Mouse (Mus musculus) spleen, postnatal 10 days (tissue): ENCODE results near the gene Slc35c1.

Experiments used
- DNase-seq, 2 experiments: peaks; one replicate each; pipeline ENCODE4 v3.0.0; 2021 to 2022; ENCODE audit warnings: low spot score in 2 of 2

Slc35c1 gene

DNA sequence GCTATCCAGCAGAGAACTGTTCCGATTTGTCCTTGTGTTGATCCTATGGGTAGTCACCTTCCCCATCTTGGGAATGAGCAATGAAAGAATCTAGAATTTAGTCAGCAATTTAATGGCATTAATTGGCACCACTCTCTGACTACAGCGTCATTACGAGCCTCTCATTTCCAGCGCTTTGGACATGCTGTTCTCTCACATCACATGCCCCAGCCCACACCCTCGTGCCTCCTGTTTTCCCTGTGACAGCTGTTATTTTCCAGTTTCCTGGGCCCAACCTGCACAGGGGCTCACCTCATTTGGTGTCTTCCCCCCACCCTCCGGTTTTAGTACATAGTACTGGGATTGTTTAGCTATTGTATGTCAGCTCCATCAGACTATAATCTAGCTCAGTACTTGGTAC, 25.3 kb downstream of the Slc35c1 start:
- DNase-seq: no peak

DNA sequence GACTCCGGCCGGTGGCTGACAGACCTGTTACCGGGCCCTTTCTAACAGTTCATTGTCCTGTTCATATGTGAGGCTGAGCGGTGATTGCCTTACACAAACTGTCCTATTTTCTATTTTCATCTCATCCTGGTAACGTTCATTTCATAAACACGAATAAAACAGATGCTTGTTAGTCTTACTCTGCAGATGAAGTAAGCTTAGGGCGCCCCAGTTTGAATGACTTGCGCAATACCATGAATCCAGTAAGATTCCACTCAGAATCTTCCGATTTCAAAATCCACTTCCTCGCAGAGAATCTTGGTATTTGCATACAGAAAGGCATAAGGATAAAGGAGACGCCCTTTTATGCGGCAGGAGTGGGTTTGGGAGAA, 26.0 kb downstream of the Slc35c1 start:
- no peak for DNase-seq

DNA sequence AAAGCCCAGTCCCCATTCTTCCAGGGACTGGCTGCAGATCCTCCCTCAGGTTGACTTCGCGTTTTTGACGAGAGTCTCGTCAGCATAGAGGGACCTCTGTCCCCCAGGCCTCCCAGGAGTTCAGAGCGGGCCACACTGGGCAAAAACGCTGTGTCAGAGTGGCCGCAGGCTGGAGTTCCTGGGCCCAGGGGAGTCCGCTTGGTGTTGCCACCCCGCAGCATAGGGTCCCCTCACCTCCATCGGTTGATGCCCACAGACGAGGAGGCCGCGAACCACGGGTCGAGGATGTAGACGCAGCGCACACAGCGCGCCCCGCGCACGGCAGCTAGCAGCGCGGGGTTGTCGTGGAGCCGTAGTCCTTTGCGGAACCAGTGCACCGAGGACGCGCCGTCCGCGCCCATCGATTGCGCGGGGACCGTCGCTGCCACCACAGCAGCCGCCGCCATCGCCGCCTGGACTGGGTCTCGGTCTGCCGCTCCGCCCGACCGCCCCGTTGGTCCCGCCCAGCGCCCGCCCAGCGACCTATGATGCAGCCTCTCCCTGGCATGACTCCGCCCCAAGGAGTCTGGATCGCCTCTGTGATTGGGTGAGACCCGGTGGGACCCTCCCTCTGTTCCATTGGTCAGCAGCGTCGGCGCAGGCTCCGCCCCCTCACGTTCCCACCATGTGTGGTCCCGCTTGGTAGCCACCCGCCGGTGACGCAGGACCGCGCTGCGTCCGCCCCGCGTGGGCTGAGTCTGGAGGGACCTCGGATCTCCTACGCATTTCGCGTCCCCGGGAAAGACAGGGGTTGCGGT, 26.6 kb downstream of the Slc35c1 start, which contains the start of gene Cry2:
Gene Cry2, minus strand, starts transcription at position 466 of the 797 bp plus-strand sequence.
- peak; percentile 93 to 97 for DNase-seq

DNA sequence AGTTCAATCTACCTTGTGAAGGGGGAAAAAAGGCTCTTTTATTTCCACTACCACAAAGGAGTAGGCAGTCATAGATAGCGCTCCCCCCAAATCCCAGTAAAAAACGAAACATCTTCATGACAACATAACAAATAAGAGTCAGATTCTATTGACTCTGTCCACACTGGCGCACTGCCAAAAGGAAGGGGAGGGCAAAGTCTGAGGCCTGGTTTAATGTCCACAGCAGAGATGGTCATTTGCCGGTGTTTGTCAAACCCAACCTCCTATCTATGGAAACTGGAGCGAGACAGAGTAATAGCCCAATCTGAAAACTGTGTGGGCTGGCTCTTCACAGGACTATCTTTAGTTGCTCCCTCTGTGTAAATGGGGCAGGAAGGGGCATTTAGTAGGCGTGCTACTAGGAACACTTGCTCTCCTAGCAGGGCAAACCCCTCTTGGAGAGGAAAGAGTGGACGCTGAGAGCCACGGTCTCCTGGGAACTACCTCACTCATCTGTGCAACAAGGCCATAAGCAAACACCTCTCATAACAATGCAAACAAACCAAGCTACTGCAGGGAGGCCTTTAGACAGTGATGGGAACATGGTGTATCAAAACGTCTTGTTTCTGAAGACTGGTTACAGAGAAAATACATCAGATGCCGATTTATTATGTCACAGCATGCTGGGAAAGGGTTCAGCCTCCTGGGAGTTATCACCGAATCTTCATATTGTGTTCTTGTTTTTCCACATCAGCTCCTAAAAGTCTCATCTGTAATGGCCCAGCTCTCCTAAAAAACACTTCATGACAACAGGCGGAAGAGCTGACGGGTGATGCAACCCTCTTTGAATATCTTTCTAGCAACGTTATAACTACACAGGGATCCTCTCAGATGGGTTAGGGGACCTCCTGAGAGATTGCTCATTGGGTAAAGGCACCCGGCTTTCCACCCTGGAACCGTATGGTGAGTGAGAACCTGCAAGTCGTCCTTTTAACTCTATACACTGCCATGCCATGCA, 27.7 kb downstream of the Slc35c1 start:
- DNase-seq: peak in 1 of 2 experiments; percentile 36

DNA sequence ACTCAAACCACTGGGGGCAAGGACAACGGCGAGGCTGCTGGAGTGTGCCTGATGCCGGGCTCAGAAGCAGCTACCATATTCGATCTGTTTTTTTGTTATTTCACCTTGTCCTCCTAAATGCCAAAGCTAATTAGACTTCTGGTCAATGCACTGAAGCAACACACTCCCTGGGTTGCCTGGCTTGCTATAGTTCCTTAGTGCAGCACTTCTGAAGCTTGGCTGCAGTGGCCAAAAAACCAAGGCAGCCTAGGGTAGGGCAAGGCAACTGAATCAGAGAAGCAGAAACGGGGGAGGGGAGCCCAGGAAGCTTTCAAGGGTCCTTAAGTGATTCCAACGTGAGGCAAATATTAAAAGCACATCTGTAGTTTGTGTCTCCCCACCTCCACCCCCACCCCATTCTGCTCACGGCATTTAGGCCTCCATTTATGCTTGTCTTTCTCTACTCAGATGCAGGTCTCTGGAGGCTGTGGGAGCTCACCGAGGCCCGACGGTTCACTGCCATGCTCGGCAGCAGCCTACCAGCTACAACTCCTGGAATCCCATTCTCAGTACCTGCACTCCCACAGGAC, 28.6 kb downstream of the Slc35c1 start:
- DNase-seq: no peak

DNA sequence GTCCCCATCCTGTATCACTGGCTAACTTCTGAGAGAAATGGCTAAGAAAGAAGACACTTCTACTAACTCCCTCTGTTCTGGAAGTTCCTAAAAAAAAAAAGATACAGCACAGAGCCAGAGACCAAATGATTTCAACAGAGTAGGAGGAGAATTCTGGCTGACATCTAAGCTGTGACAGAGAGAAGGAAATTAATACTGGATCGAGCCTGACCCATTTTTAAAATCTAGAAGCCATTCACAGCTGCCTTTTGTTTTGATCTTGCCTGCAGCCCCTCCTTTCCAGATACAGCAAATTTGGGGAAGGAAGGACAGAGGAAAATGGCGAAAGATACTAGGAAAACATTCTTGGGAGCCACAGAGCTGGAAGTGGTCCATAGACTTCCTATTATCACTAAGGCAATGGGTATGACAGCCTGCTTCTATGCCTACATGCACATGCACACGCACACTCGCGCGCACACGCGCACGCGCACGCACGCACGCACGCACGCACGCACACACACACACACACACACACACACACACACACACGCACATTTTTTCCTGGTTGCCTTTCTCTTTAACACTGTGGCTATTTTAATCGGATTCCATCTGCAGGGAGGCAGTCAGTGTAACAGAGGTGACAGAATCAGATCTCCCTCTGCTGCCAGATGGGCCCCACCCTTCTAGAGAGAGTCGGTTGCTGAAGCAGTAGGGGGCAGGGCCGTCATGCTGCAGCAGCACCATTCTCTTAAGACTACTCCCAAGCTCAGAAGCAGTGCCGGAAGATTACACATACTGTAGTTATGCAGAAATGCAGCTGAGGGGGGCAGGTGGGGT, 29.4 kb downstream of the Slc35c1 start:
- DNase-seq: peak in 1 of 2 experiments; percentile 36

DNA sequence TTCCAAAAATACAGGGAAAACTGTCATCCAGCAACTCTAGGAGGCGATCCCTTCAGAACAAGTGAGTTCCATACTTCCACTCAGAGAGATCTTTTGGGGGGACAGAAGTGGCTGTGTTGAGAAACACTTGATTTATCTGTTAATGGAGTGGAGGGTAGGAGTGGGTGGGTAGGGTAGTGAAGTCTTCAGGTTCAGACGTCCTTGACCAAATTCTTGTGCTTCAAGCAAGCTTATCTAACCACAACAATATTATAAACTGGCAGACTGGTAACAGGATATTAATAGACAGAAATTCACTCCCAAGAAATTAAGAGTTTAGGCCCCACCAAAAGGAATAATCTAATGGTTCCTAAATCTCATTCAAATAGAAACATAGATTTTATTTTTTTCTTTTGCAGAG, 30.2 kb downstream of the Slc35c1 start:
- no peak for DNase-seq

DNA sequence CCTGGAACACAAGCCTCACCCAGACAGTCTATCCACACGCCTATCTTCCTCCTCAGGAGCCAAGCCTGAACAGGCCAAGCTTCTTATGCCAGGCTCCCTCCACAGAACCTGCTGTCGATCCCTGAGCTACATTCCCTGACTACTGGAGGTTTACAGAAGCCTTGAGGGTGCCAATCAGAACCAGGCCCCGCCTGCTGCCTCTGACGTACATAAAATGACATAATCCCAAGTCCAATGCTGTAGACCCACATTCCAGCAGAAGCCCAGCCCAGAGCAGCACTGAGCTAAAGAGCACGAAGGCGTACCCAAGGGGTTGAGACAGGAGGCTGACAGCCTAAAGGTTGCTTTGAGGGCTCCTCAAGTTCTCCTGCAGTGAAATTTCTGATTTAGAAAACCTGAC, 32.5 kb downstream of the Slc35c1 start:
- DNase-seq: no peak

DNA sequence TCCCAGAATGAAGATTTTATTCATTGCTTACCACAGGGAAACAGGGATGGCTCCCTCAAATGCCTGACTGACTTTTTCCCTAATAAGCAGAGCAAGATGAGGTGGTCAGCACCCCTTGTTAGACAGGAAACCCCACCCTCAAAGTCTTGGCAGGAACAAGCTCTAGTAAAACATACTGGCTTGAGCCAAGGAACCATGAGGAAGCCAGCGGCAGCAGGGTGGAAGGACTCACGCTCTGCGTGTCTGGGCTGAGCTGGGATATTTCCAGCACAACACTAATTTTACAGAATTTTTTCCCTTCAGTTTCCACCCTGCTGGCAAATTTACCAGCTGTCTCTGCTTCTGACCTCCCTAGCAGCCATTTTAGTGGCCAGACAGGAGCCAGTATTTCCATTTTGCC, 33.9 kb downstream of the Slc35c1 start:
- DNase-seq: no peak

DNA sequence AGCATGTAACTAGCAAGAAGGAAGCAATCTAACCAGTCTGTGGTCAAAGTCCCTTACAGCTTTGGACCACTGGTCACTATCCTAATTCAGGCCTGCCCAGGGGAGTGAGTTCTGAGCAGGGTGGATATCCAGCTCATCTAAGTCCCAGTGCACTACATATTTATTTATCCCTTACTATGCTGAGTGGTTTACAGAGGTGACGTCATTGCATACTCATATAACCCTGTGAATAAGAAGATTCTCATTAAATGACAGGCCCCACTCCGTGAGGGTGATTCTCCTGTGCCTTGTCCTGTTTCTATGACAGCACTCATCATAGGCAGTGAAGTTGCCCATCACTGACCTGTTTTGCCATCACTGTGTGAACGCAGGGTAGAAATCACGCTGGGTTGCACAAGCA, 35.0 kb downstream of the Slc35c1 start:
- no peak for DNase-seq

DNA sequence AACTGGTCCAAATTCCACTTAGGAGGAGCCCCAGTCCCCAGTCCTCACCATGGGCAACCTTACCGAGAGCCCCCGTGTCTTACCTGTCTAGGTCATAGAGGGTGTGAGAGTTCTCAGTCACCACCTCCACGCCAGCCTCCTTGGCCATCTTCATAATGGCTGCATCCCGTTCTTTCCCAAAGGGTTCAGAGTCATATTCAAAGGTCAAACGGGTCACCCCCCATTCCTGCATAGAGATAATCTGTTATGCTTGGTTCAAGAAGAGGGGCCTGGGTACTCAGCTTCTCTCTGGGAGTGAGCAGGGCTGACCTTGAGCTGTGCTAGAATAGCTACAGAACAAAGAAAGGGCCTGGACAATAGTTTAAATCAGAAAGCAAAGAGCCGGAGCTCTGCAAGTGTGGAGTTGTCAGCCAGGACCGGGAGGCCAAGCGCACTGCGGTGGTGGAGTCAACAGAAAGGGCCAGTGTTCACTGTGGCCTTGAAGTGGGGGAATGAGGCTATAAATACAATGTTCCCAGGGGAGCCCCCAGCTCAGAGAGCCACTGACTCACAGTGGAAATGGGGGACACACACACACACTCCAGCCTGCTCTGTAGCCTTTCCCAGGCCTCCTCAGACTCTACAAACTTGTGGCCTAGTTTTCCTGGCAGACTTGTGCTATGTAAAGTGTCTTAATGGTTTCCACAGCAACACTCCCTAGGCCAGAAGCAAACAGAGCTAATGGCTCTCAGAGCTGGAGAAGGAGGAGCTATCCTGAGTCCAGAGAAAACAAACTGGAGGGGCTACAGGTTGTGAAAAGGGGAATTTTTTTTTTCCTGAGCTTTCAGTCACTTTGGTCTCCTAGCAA, 35.7 kb downstream of the Slc35c1 start:
- no peak for DNase-seq

DNA sequence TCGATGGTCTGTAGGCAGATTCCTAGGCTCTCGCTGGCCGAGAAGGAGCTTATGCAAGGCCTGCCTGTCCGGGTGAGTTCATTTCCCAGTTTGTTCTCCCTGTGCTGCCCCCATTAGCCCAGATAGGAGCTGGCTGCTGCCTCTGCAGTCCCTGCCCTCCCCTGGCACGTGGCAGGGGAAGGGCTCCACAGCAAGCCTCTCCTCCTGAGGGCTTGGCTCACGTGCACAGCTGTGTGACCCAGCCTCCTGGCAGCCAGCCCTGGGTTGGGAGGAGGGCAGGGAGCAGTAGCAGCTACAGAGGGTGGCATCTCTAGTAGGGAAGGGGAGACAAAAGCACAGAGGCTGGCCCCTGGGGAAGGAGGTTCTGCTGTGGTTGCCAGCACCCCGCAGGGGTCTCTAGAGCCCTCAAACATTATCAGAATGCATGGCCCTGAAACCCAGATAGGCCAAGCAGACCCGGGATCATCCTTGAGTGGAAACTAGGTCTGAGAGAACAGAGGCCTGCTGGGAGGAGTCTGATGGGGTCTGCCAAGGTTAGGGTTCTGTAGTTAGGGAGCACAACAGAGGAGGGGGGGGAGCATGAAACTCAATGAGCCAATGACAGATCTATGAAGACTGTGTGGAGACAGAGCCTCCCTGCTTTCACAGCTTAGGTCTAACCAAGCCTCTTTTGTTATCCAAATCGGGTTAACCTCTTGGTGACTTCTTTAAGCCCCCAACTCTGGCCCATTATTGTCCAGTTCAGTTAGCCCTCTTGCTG, 36.5 kb downstream of the Slc35c1 start:
- peak in 1 of 2 experiments; percentile 56 for DNase-seq

DNA sequence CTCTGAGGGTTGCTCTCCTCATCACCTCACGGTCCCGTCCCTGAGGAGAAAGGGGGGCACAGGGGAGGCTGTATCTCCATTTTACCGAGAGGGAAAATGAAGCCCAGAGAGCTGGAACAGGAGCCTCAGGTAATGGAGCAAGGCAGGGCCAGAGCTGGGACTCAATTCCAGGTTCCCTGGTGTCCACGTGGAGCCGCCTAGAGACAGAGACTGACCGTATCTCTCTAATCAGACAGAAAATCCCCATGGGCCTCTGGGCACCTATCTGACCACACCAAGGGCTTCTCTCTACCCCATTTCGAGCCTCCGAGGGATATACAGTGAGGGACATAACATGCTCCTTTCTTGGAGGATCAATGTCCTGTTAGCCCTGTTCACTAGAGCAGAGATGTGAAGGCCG, 37.2 kb downstream of the Slc35c1 start:
- no peak for DNase-seq

DNA sequence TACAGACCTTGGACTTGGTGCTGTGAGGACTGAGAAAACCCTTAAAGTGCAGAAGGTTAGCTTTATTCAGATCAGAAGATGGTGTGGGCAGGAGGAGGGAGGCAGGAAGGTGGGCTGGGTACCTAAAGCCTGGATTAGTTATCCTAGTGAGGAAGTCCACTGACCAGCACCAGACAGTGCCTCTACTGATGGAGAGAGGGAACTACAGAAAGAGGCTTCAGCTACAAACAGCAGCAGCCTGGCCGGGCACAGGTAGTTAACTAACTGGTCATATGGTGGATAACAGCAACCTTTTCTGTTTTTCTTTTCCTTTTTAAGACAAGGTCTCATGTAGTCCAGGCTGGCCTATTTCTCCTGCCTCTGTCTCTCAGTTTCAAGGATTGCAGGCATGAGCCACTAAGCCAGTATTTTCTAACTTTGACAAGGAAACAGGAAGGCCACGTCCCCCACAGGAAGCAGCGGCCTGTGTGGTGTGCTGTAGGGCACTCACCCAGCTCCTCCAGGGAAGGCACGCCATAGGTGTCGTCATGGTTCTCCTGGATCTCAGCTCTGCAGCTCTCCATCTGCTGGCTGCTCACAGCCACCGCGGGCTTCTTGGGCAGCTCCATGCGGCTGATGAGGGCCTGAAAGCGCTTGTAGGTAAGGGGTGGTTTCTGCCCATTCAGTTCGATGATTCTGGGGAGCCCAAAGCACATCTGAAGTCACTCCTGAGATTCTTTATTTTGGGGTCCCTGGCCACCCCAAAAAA, 37.8 kb downstream of the Slc35c1 start:
- DNase-seq: no peak

DNA sequence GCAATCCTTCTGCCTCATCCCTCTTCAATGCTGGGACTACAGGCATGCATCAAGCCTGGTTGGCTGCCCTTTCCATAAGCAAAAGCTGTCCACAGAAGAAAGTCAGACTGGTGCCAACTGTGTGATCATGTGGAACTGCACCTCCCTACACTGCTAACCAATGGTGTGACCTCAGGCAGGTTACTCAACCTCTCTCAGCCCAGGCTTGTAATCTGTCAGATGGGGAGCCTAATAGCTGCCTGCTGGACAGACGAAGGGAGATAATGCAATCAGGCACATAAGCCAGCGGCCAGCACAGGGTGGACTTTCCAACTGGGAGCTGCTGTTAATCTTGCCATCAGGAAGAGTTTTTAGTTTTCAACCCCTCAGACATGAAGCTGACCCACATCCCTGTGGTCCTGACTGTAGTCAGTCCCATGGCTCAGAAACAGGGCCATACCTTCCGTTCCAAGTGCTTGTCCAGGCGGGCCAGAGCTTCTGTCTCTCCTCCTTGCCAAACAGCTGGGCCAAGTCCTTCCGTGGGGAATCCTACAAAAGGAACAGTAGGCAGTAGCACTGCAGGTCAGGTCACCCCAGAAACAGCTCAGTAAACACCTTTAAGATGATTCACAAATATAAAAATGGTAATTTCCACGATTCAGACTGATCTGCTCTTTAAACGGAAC, 38.5 kb downstream of the Slc35c1 start:
- no peak for DNase-seq

DNA sequence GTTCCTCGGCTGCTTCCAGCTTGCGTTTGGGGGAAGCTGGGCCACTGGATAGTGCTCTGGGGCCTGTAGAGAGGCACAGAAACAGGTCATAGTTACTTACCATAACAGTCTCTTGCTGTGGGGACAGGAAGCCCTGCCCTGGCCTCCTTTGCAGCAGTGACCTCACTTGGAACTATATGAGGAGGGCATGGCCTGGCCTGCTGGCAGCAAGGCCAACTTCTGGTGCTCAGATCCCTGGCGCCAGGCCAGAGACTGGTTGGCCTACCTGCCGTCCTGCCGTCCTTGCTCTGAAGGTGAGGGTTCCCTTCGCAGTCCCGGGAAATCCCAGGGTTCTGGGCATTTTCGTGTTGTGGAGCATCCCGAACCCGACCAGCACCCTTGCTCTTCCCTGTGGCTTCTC, 48.6 kb downstream of the Slc35c1 start:
- DNase-seq: no peak

DNA sequence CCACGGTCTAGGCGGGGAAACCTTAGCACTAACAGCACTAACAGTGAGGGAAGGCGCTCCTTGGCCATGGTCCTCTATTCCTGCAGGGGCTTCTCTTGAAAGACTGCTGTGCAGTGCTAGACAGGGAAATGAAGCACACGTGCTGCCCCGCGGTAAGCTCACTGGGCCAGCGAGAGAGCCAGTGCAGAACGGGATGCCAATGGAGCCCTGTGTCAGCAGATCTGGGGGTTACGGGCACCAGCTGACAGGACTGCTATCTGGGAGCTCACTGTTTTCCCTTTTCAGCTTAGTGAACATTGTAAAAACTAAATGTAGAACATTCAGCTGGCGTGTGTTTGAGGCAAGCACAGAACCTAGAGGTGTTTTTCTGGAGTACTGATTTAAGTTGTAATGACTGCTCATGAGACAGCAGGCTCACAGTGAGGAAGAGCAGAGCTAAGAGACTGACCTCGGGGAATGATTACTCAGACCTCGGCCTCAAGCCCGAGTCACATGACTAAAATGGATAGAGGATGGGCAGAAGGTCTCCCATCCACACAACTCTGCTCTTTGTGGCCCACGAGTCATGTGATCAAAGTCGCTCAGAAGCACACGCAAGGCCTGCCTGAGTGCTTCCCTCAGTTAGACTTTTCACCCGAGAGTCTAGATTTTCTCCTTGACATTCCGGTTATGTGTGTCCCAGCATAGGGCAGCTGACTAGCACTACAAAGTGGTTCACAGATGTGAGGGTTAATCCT, 51.9 kb downstream of the Slc35c1 start:
- no peak for DNase-seq

DNA sequence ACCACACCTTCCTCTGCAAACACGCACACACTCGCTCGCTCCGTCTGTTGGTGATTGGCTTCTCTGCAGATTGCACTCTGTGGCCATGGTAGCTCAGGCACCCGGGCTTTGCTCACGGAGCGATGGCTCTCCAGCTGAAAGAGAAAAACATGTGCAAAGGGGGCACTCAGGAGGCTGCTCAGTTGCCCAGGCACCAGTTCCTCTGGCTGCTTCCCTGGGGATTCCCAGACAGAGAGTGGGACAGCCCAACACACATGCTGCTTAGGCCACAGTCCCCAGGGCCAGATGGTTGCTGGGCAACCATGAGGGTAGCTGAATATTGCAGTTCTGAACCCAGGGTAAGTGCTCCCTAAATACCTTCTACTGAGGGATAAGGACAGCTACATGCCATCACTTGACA, 54.7 kb downstream of the Slc35c1 start:
- DNase-seq: no peak
